Mouse (Mus musculus) MEL (cell line): Measurements from ENCODE around the gene Maml3. TPM values are rescaled to one million over a fixed set of nuclear protein-coding genes. Genes with fewer than 3 reads are reported as not detected.

Experiments used
- DNase-seq: peaks from one replicate; pipeline ENCODE4 v3.0.0; 2011; ENCODE audit warnings: low read depth, low spot score
- H3K27ac ChIP-seq: 2 replicates; pipeline ENCODE4 v1.5.1; 2012; ENCODE audit warnings: low read depth, mild to moderate bottlenecking, control low read depth, low read length, moderate library complexity; ENCODE audit not compliant: control insufficient read depth
- H3K27me3 ChIP-seq, 2 experiments: fragments of 150-350 bp in 1 of 2; sonication (generic) in 1 of 2; 2 replicates each; pipeline ENCODE4 v1.6.1; 2012; ENCODE audit warnings: low read length in 2 of 2, mild to moderate bottlenecking in 2 of 2, improper control_type of control experiment in 1 of 2, moderate library complexity in 1 of 2; ENCODE audit not compliant: insufficient read depth in 2 of 2, control insufficient read depth in 1 of 2
- H3K36me3 ChIP-seq, 2 experiments: 2 replicates each; pipeline ENCODE4 v1.6.1; 2012 to 2014; ENCODE audit warnings: low read length in 2 of 2, improper control_type of control experiment in 1 of 2, inconsistent platforms in 1 of 2, mild to moderate bottlenecking in 1 of 2; ENCODE audit not compliant: insufficient read depth in 2 of 2, control insufficient read depth in 1 of 2
- H3K4me1 ChIP-seq, 2 experiments: fragments of 150-350 bp in 1 of 2; sonication (generic) in 1 of 2; 2 replicates each; pipeline ENCODE4 v1.6.1; 2012; ENCODE audit warnings: low read length in 2 of 2, improper control_type of control experiment in 1 of 2, mild to moderate bottlenecking in 1 of 2; ENCODE audit not compliant: insufficient read depth in 2 of 2, control insufficient read depth in 1 of 2
- H3K4me3 ChIP-seq, 2 experiments: fragments of 150-350 bp in 1 of 2; sonication (generic) in 1 of 2; 2 replicates each; pipeline ENCODE4 v1.5.1; 2012; ENCODE audit warnings: low read depth in 2 of 2, low read length in 2 of 2, mild to moderate bottlenecking in 2 of 2, moderate library complexity in 2 of 2, control low read depth in 1 of 2, improper control_type of control experiment in 1 of 2; ENCODE audit not compliant: control insufficient read depth in 1 of 2, insufficient read depth in 1 of 2
- H3K79me2 ChIP-seq: 2 replicates; pipeline ENCODE4 v1.6.1; 2012; ENCODE audit warnings: mild to moderate bottlenecking, low read length, moderate library complexity; ENCODE audit not compliant: control insufficient read depth, poor library complexity, insufficient read depth
- H3K9ac ChIP-seq: 2 replicates; pipeline ENCODE4 v1.6.1; 2012; ENCODE audit warnings: low read depth, mild to moderate bottlenecking, control low read depth, low read length, moderate library complexity; ENCODE audit not compliant: control insufficient read depth, poor library complexity, severe bottlenecking
- H3K9me3 ChIP-seq: fragments of 150-350 bp; sonication (generic); replicated peaks from 2 replicates; pipeline ENCODE4 v1.6.1; 2012; ENCODE audit warnings: mild to moderate bottlenecking, low read length, improper control_type of control experiment, moderate library complexity; ENCODE audit not compliant: insufficient read depth
- CHD2 ChIP-seq: IDR thresholded peaks from 2 replicates; pipeline ENCODE4 v1.6.1; 2011; ENCODE audit warnings: low read length, improper control_type of control experiment
- CTCF ChIP-seq, 3 experiments: IDR thresholded peaks in 2 of 3; conservative IDR thresholded peaks in 1 of 3; 2 replicates each; pipeline ENCODE4 v1.5.1; 2011 to 2012; ENCODE audit warnings: low read length in 3 of 3, low read depth in 2 of 3, mild to moderate bottlenecking in 2 of 3, improper control_type of control experiment in 1 of 3, inconsistent platforms in 1 of 3, mixed read lengths in 1 of 3, moderate library complexity in 1 of 3; ENCODE audit not compliant: control insufficient read depth in 1 of 3, insufficient read depth in 1 of 3, poor library complexity in 1 of 3, severe bottlenecking in 1 of 3
- EP300 ChIP-seq, 2 experiments: IDR thresholded peaks; 2 replicates each; pipeline ENCODE4 v1.6.1; 2011; ENCODE audit warnings: improper control_type of control experiment in 2 of 2, low read length in 2 of 2, low read depth in 1 of 2, mild to moderate bottlenecking in 1 of 2
- GABPA ChIP-seq: IDR thresholded peaks from 2 replicates; pipeline ENCODE4 v1.6.1; 2012; ENCODE audit warnings: low read depth, mild to moderate bottlenecking, inconsistent platforms, low read length, improper control_type of control experiment, moderate library complexity
- GATA1 ChIP-seq: IDR thresholded peaks from 2 replicates; pipeline ENCODE4 v1.6.1; 2011; ENCODE audit warnings: low read depth, low read length, improper control_type of control experiment
- HCFC1 ChIP-seq: IDR thresholded peaks from 2 replicates; pipeline ENCODE4 v1.6.1; 2012; ENCODE audit warnings: low read depth, mild to moderate bottlenecking, inconsistent platforms, low read length, improper control_type of control experiment, moderate library complexity
- KAT2A ChIP-seq: conservative IDR thresholded peaks from 2 replicates; pipeline ENCODE4 v1.6.1; 2012; ENCODE audit warnings: low read depth, low read length, improper control_type of control experiment, inconsistent platforms
- MAFK ChIP-seq: IDR thresholded peaks from 2 replicates; pipeline ENCODE4 v1.6.1; 2011; ENCODE audit warnings: low read depth, mild to moderate bottlenecking, low read length, improper control_type of control experiment, borderline replicate concordance
- MAX ChIP-seq: IDR thresholded peaks from 2 replicates; pipeline ENCODE4 v1.6.1; 2011; ENCODE audit warnings: low read length, improper control_type of control experiment
- MAZ ChIP-seq: IDR thresholded peaks from 2 replicates; pipeline ENCODE4 v1.6.1; 2012; ENCODE audit warnings: low read depth, mild to moderate bottlenecking, inconsistent platforms, low read length, improper control_type of control experiment
- MYB ChIP-seq: IDR thresholded peaks from 2 replicates; pipeline ENCODE4 v1.6.1; 2011; ENCODE audit warnings: mild to moderate bottlenecking, low read depth, low read length, improper control_type of control experiment
- NELFE ChIP-seq: IDR thresholded peaks from 2 replicates; pipeline ENCODE4 v1.6.1; 2011; ENCODE audit warnings: low read depth, low read length, improper control_type of control experiment
- NRF1 ChIP-seq: IDR thresholded peaks from 2 replicates; pipeline ENCODE4 v1.6.1; 2014; ENCODE audit warnings: low read depth, mild to moderate bottlenecking, inconsistent platforms, low read length, improper control_type of control experiment, moderate library complexity; ENCODE audit not compliant: poor library complexity, insufficient read depth, severe bottlenecking
- POLR2AphosphoS5 ChIP-seq: IDR thresholded peaks from 2 replicates; pipeline ENCODE4 v1.6.1; 2012; ENCODE audit warnings: low read depth, borderline replicate concordance, mild to moderate bottlenecking, inconsistent platforms, low read length, moderate library complexity, mixed read lengths
- RCOR1 ChIP-seq: IDR thresholded peaks from 2 replicates; pipeline ENCODE4 v1.6.1; 2012; ENCODE audit warnings: low read depth, mild to moderate bottlenecking, inconsistent platforms, low read length, improper control_type of control experiment
- TCF12 ChIP-seq: IDR thresholded peaks from 2 replicates; pipeline ENCODE4 v1.6.1; 2014; ENCODE audit warnings: low read depth, mild to moderate bottlenecking, inconsistent platforms, low read length, improper control_type of control experiment, moderate library complexity
- USF2 ChIP-seq, 2 experiments: IDR thresholded peaks; 2 replicates each; pipeline ENCODE4 v1.6.1; 2011 to 2012; ENCODE audit warnings: improper control_type of control experiment in 2 of 2, low read length in 2 of 2, borderline replicate concordance in 1 of 2, inconsistent platforms in 1 of 2, low read depth in 1 of 2, mild to moderate bottlenecking in 1 of 2; ENCODE audit not compliant: insufficient read depth in 1 of 2
- ZC3H11A ChIP-seq: IDR thresholded peaks from 2 replicates; pipeline ENCODE4 v1.6.1; 2012; ENCODE audit warnings: low read depth, mild to moderate bottlenecking, inconsistent platforms, low read length, improper control_type of control experiment
- polyA plus RNA-seq, 2 experiments: library from polyadenylated mRNA; stranded (reverse) in 1 of 2; unstranded in 1 of 2; fragments of >175 nt in 1 of 2; fragments of >200 nt in 1 of 2; gene quantifications; 2 replicates each; pipeline versions ENCODE4 v1.2.1 to v1.2.4; 2012; ENCODE audit warnings: low replicate concordance in 2 of 2, low read depth in 1 of 2; ENCODE audit not compliant: insufficient read length in 2 of 2, insufficient read depth in 1 of 2, missing spikeins in 1 of 2
- total RNA-seq: library from RNA; depleted of rRNA; stranded (reverse); fragments of 300-350 nt; gene quantifications from 2 replicates; pipeline ENCODE4 v1.2.3, GENCODE M21; 2012

Gene Maml3
- total and polyA plus RNA-seq, 3 experiments: 2.0 to 4.1 TPM; not detected in 1

DNA sequence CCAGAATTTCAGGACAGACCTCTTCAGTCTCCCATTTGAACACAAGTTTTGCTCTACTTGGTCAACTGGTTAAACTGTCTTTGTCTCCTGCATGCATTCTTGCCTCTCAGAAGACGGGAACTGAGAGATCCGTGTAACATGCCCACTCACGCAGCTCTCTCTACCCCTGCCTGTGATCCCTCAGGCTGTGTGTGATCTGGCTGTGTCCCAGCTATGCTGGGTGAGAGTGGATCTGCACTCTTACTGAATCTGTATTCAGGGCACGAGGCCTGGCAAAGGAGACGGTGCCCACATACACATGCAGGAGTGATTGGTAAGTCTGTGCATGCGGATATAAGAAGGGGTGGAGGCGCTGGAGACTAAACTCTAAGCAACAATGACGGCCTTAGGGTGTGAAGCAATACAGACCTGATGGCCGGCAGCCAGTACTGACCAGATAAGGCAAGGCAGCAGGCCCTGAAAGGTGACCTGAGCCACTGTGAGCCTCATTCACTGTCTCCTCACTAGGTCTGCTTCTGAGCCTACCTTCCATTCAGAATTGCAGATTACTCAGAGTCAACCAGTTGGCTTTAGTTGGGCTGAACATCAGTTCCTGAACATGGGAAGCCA is 274.0 kb downstream of the Maml3 start:
- no peak for DNase-seq
- Histone ChIP-seq H3K27ac (no peak overlapping the region), H3K4me1 (no peaks in the 10 kb centered on the region), H3K36me3 (no peaks in the 10 kb centered on the region), H3K9me3 (no peaks in the 10 kb centered on the region), H3K9ac (no peak overlapping the region)
- TF ChIP-seq KAT2A: no peak
- TF ChIP-seq MAZ: no peak
- no peak for TF ChIP-seq HCFC1
- TF ChIP-seq MAX: no peak
- no peak for TF ChIP-seq NELFE
- no peak for TF ChIP-seq ZC3H11A
- TF ChIP-seq TCF12: no peak
- no peak for TF ChIP-seq GABPA
- TF ChIP-seq, all 39 proteins: peak for 0
- no peak overlapping the region for H3K4me3 ChIP-seq
- H3K27me3 ChIP-seq: no peaks in the 10 kb centered on the region
- no peaks in the 10 kb centered on the region for H3K79me2 ChIP-seq

DNA sequence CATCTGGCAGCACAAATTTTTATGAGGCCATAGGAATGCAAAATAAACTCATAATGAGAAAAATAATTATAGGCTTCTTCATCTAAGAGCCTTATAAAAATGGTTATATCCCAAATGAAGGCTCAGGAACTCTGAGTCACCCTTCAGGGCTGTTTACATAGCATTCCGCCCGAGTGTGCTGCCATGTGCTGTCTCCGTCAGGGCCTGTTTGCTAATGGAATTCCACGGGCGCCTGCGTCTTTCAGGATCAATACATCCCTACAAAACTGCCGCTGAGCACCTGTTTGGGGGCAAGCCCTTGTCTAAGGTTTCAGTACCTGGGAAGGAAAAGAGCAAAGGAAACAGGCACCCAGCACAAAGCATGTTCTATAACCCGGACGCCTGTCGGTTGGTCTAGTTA is 279.3 kb downstream of the Maml3 start:
- no peaks in the 10 kb centered on the region for H3K4me1 ChIP-seq
- H3K27me3 ChIP-seq: no peaks in the 10 kb centered on the region
- TF ChIP-seq TCF12 (no peak), EP300 (IDR thresholded peaks at IDR 0.05; ENCODE audit: low read depth in 1 of 2, low read length in 2 of 2) (no peak), NELFE (no peak)
- no peak for DNase-seq
- H3K27ac ChIP-seq: no peak overlapping the region
- no peaks in the 10 kb centered on the region for H3K36me3 ChIP-seq
- H3K9ac ChIP-seq: no peak overlapping the region
- H3K4me3 ChIP-seq: no peak overlapping the region
- H3K9me3 ChIP-seq: no peaks in the 10 kb centered on the region
- no peaks in the 10 kb centered on the region for H3K79me2 ChIP-seq

DNA sequence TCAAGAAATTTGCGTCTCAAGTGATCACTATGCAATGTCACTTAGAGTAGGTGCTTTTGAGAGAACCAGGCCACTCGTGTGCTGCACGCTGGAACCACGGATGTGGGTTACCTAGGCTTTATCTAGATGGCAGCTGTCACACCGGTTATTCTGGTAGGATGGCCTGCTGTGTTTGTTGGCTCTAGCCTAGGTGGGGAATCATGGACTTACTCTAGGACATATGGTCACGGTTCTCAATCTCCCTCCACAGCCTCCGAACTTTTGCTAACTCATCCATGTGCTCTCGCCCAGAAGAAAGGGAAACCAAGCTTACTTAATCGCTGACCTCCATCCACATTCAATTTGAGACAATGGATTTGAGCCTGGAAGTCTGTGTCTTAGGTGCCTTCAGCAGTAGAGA is 280.4 kb downstream of the Maml3 start:
- Histone ChIP-seq H3K27me3 (no peaks in the 10 kb centered on the region), H3K4me1 (no peaks in the 10 kb centered on the region), H3K9me3 (no peaks in the 10 kb centered on the region), H3K27ac (no peak overlapping the region), H3K4me3 (no peak overlapping the region), H3K9ac (no peak overlapping the region), H3K36me3 (no peaks in the 10 kb centered on the region), H3K79me2 (no peaks in the 10 kb centered on the region)
- no peak for DNase-seq
- TF ChIP-seq GATA1 (no peak), MYB (no peak), MAZ (no peak), POLR2AphosphoS5 (no peak), EP300 (IDR thresholded peaks at IDR 0.05; ENCODE audit: low read depth in 1 of 2, low read length in 2 of 2) (no peak), RCOR1 (no peak), CTCF (IDR thresholded peaks at IDR 0.05 in 2 of 3, conservative IDR thresholded peaks at IDR 0.05 in 1 of 3; ENCODE audit: control insufficient read depth in 1 of 3, insufficient read depth in 1 of 3, low read depth in 2 of 3, low read length in 3 of 3, poor library complexity in 1 of 3, severe bottlenecking in 1 of 3) (no peak), USF2 (IDR thresholded peaks at IDR 0.05; ENCODE audit: borderline replicate concordance in 1 of 2, insufficient read depth in 1 of 2, low read depth in 1 of 2, low read length in 2 of 2) (no peak), MAFK (no peak), NRF1 (no peak), MAX (no peak), CHD2 (no peak)
